Mouse (Mus musculus) frontal cortex, postnatal 14 days (tissue): ENCODE data around the gene Efna2.

Source experiments
- DNase-seq, 2 experiments: peaks; one replicate each; pipeline ENCODE4 v3.0.0; 2022; ENCODE audit warnings: low spot score in 2 of 2

Gene Efna2

GRCm38 (mm10) chr10:80167460-80168037, 11.7 kb upstream of the Efna2 start:
- DNase-seq: peak; percentile 96 to 99

GRCm38 (mm10) chr10:80168038-80168661, 11.1 kb upstream of the Efna2 start:
- DNase-seq: peak; percentile 82 to 87

- DNase-seq: no peak
Measured at GRCm38 (mm10) chr10:80169070-80169469, 10.2 kb upstream of the Efna2 start.

- no peak for DNase-seq
Measured at GRCm38 (mm10) chr10:80169651-80170050, 9.6 kb upstream of the Efna2 start.

GRCm38 (mm10) chr10:80170052-80170451, 9.2 kb upstream of the Efna2 start:
- DNase-seq: no peak

GRCm38 (mm10) chr10:80170601-80171021, 8.7 kb upstream of the Efna2 start:
- no peak for DNase-seq

GRCm38 (mm10) chr10:80171252-80171651, 8.0 kb upstream of the Efna2 start:
- no peak for DNase-seq

- DNase-seq: no peak
Measured at GRCm38 (mm10) chr10:80171760-80172526, 7.3 kb upstream of the Efna2 start.

GRCm38 (mm10) chr10:80172527-80173292, 6.6 kb upstream of the Efna2 start, which contains the start of gene 1600002K03Rik:
TSS of gene 1600002K03Rik (plus strand) at chr10:80172944.
- peak; percentile 83 to 89 for DNase-seq

GRCm38 (mm10) chr10:80173358-80173757, 5.9 kb upstream of the Efna2 start:
- DNase-seq: no peak

GRCm38 (mm10) chr10:80173955-80174640, 5.2 kb upstream of the Efna2 start:
- DNase-seq: no peak

- DNase-seq: no peak
Measured at GRCm38 (mm10) chr10:80174705-80175104, 4.6 kb upstream of the Efna2 start.

- no peak for DNase-seq
Measured at GRCm38 (mm10) chr10:80175536-80176269, 3.6 kb upstream of the Efna2 start.

GRCm38 (mm10) chr10:80176270-80176834, 2.9 kb upstream of the Efna2 start:
- no peak for DNase-seq

- no peak for DNase-seq
Measured at GRCm38 (mm10) chr10:80177441-80178279, 1.6 kb upstream of the Efna2 start.

- DNase-seq: no peak
Measured at GRCm38 (mm10) chr10:80180288-80180687, 1.0 kb downstream of the Efna2 start.

GRCm38 (mm10) chr10:80180823-80181222, 1.5 kb downstream of the Efna2 start:
- no peak for DNase-seq

- no peak for DNase-seq
Measured at GRCm38 (mm10) chr10:80182547-80182946, 3.3 kb downstream of the Efna2 start.

GRCm38 (mm10) chr10:80186649-80187048, 7.4 kb downstream of the Efna2 start:
- no peak for DNase-seq

- DNase-seq: no peak
Measured at GRCm38 (mm10) chr10:80187739-80188138, 8.5 kb downstream of the Efna2 start.
